Mouse (Mus musculus) T-helper 1 cell (primary cell): ENCODE results near the gene H2al1m.
"Not testable (repeated sequence)": the region's sequence is repeated elsewhere in the genome, so short reads cannot be mapped to it uniquely, and the experiment has no call there.

Experiments used
- in situ Hi-C: fragments of 300-600 bp; cut with MboI, MseI; formaldehyde crosslinking; loops from one replicate; pipeline ENCODE4 v1.15.1; 2025; ENCODE audit warnings: high pct_unique_total_duplicates

The H2al1m gene

DNA sequence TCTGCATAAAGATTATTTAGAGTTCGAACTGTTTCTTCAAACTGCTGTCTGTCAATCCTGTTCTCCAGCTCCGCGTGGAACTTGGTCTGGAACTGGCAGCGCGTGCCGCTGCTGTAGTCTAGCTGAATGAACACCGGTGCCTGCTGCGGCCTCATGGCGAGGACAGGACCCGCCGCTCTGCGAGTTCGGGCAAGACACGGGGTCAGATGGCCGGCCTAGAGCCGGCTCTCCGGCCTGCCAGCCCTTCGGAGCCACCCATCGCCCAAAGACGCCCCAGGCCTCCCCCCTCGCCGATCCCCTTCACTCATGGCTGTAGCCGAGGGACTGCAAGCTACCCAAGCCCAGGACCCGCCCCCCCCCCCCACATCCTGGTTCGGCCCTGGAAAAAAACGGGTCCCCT lies 44.4 kb downstream of the H2al1m start:
- in situ Hi-C loops, result not testable (repeated sequence)

DNA sequence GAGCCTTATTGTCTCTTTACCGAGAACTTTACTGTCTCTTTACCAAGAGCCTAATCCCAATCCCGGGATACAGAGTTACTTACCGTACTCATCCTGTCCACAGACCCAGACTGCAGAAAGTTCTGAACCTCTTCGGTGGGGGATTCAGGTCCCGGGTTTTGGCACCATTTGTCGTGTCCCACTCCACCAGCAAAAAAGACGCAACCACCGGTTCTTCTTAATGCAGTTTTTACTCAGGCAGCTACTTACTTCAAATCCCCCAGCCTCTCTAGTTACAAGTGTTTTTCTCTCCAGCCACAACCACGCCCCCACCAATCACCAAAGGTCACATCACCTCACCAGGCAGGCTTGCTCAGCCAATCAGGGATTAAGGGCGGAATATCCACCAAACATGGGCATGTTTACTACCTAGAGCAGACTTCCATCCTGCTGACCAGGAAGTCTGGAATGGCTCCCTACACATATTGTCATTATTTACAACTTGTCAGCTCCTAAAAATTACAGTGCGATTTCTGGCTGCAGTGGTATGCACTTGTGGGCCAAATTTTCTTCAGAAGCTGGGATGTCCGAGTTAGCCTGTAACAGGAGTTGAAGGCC lies 48.9 kb downstream of the H2al1m start:
- in situ Hi-C loops, result not testable (repeated sequence)

DNA sequence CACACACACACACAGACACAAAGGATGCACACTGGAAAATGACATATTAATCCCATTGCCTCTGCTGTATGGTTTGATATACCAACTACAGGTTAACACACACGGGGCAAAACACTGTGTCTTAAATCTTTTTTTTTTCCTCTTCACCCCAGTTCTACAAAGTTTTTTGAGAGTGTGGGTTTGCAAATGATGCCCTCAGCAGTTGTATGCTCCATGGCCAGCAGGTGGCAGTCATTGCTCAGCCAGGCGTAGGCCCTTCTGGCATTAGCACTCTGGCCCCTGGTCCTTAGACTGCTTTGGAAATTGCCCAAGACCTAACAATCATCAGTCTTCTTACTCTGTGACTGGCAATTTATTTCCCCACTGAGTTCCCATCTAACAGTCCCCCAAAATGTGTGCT lies 49.5 kb downstream of the H2al1m start:
- in situ Hi-C loops, result not testable (repeated sequence)
